Mouse (Mus musculus): ENCODE measurements around the gene Lrrc8e. TPM values are rescaled to one million over a fixed set of nuclear protein-coding genes. Genes with fewer than 3 reads are reported as not detected.

The Lrrc8e gene
- polyA plus RNA-seq, 1 experiment from 2014 or later = not detected

DNA sequence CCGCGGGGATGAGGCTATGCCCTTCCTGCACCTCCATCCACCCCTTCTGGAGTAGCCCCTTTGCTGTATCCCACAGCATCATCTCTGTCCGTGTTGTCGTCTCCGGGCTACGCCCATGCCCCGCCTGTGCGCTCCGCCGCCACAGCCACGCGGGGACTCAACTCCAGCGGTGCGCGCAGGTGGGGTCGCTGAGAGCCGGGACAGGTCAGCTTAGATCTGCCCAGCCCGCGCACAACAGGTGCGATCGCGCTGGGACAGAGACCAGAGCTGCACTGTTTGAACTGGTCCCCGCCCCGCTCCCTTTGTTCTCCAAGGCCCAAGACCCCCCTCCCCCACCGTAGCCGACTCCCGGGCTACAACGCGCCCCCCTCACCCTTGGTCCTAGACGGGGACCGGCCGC, 32.1 kb downstream of the Lrrc8e start:
- peaks cover 10% of the 10 kb centered on the region; the same call in 1 of the 2 replicates for H3K36me3 ChIP-seq (ENCODE audit: control insufficient read depth, insufficient read depth, low read length)
- WGBS = 0% methylated on average over 32 of the region's 32 CpGs

DNA sequence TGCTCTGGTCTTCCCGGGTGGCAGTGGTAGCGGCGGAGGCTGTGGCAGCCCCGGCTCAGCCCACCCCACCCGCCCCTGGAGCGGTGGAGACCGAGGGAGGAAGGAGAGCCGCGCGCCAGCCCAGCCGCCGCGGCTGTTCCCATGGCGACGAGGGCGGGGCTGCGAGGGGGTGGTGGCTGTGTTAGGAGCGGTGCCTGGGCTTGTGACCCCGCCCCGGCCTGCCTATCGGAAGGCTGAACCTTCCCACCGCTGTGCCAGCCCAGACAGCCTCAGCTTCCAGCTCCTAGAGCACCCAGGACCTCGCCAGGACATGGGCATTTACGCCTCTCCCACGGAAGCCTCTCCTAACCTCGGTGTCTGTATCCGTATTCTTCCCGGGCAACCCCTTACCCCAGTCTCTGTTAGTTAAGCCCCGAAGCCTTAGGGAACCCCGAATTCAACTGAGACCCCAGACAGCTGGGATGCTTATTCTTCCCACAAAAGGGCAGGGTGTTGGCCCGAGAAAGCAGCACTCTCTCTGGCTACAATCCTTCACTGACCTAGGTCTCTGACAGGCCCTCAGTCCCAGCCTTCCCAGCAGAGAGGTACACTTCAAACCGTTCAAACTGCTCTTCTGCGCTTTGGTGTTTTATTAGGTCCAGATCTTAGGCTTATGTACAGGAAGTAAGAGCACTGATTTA, 32.6 kb downstream of the Lrrc8e start, which contains the start of gene Ctxn1:
Gene Ctxn1, minus strand, starts transcription at position 150 of the 680 bp plus-strand sequence.
- Histone ChIP-seq H3K4me3 (ENCODE audit: low read depth, low read length) (peak within 1 kb of the TSS; percentile 87), H3K4me1 (ENCODE audit: control insufficient read depth, insufficient read depth, low read length) (peaks cover 28% of the 10 kb centered on the region), H3K36me3 (ENCODE audit: control insufficient read depth, insufficient read depth, low read length) (peaks cover 10% of the 10 kb centered on the region; the same call in 1 of the 2 replicates), H3K27me3 (ENCODE audit: control insufficient read depth, insufficient read depth, low read depth, low read length) (no peaks in the 10 kb centered on the region), H3K4me2 (ENCODE audit: low read length) (peak within 1 kb of the TSS; percentile 73), H3K27ac (ENCODE audit: low read length) (peak within 1 kb of the TSS; percentile 97), H3K9ac (ENCODE audit: low read depth, low read length) (peak within 1 kb of the TSS; percentile 96), H3K9me3 (replicated peaks; ENCODE audit: control insufficient read depth, low read length, poor library complexity, severe bottlenecking) (no peaks in the 10 kb centered on the region)
- WGBS = 6% methylated on average over 26 of the region's 33 CpGs
- peak; percentile 88 for ATAC-seq

More for the DNA sequence above, 32.1 kb downstream of the Lrrc8e start:
- Histone ChIP-seq H3K27ac (ENCODE audit: low read length) (peak overlapping the region; percentile 97), H3K9me3 (replicated peaks; ENCODE audit: control insufficient read depth, low read length, poor library complexity, severe bottlenecking) (no peaks in the 10 kb centered on the region), H3K9ac (ENCODE audit: low read depth, low read length) (peak overlapping the region; percentile 96), H3K4me2 (ENCODE audit: low read length) (peak overlapping the region; percentile 73), H3K4me1 (ENCODE audit: control insufficient read depth, insufficient read depth, low read length) (peaks cover 34% of the 10 kb centered on the region), H3K4me3 (ENCODE audit: low read depth, low read length) (peak overlapping the region; percentile 87), H3K27me3 (ENCODE audit: control insufficient read depth, insufficient read depth, low read depth, low read length) (no peaks in the 10 kb centered on the region)
- ATAC-seq = peak; percentile 77

DNA sequence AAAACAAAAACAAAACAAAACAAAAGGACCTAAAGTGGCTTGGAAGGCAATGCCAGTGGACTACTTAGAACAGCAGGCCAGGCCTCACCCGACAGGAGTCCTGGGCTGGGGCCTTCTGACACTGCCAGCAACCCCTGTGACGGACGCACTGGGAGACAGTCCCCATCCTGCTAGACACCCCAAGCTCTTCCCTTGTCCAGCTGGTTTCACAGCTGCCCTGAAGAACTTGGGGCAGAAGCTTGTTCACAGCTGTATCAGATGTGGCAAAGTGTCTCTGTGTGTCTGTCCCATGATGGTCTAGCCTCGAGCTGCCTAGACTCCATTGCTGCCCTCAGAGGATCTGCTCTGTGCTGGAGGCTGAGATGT, 33.2 kb downstream of the Lrrc8e start:
- Histone ChIP-seq H3K4me1 (ENCODE audit: control insufficient read depth, insufficient read depth, low read length) (peaks cover 27% of the 10 kb centered on the region), H3K9ac (ENCODE audit: low read depth, low read length) (peak overlapping the region; percentile 96), H3K27me3 (ENCODE audit: control insufficient read depth, insufficient read depth, low read depth, low read length) (no peaks in the 10 kb centered on the region), H3K9me3 (replicated peaks; ENCODE audit: control insufficient read depth, low read length, poor library complexity, severe bottlenecking) (no peaks in the 10 kb centered on the region), H3K4me2 (ENCODE audit: low read length) (peak overlapping the region; percentile 73; the same call in 1 of the 2 replicates), H3K4me3 (ENCODE audit: low read depth, low read length) (no peak overlapping the region), H3K36me3 (ENCODE audit: control insufficient read depth, insufficient read depth, low read length) (peaks cover 10% of the 10 kb centered on the region; the same call in 1 of the 2 replicates), H3K27ac (ENCODE audit: low read length) (peak overlapping the region; percentile 97)
- no peak for ATAC-seq
- 88% methylated on average over 4 of the region's 4 CpGs for WGBS

DNA sequence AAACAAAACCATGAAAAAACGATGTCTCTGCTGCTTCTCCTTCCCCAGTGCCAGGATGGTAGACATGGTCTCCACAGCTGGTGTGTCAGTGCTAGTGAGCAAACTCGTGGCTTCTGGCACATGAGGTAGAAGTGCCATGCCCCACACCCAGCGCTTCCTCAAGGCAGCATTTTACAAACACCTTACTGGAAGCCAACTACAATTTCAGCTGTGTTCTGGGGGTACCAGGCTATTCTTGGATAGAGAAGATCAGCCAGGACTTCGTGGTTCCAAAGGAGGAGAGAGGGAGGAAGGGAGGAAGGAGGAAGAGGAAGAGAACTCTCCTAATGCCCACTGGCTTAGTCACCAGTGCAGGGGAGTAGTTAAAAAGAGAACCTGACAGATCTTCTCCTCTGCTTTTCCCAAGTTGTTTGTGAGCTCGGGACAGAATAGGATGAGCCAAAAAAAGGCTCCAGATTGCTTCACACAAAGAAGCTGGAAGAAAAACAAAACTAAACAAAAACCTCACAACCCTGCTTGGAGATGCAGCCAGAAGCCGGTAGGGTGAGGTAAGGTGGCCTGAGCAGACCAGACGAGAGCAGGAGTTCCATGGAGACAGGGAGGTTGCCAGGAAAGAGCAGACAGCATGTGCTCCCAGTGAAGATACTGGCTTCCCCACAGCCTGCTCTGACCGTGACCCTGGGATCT, 36.6 kb downstream of the Lrrc8e start:
- Histone ChIP-seq H3K4me2 (ENCODE audit: low read length) (no peak overlapping the region), H3K9ac (ENCODE audit: low read depth, low read length) (no peak overlapping the region), H3K4me3 (ENCODE audit: low read depth, low read length) (no peak overlapping the region), H3K27me3 (ENCODE audit: control insufficient read depth, insufficient read depth, low read depth, low read length) (no peaks in the 10 kb centered on the region), H3K4me1 (ENCODE audit: control insufficient read depth, insufficient read depth, low read length) (peaks cover 7% of the 10 kb centered on the region; the same call in 1 of the 2 replicates), H3K36me3 (ENCODE audit: control insufficient read depth, insufficient read depth, low read length) (peaks cover 19% of the 10 kb centered on the region), H3K9me3 (replicated peaks; ENCODE audit: control insufficient read depth, low read length, poor library complexity, severe bottlenecking) (no peaks in the 10 kb centered on the region), H3K27ac (ENCODE audit: low read length) (no peak overlapping the region)
- no peak for ATAC-seq
- 91% methylated on average over 8 of the region's 8 CpGs for WGBS

DNA sequence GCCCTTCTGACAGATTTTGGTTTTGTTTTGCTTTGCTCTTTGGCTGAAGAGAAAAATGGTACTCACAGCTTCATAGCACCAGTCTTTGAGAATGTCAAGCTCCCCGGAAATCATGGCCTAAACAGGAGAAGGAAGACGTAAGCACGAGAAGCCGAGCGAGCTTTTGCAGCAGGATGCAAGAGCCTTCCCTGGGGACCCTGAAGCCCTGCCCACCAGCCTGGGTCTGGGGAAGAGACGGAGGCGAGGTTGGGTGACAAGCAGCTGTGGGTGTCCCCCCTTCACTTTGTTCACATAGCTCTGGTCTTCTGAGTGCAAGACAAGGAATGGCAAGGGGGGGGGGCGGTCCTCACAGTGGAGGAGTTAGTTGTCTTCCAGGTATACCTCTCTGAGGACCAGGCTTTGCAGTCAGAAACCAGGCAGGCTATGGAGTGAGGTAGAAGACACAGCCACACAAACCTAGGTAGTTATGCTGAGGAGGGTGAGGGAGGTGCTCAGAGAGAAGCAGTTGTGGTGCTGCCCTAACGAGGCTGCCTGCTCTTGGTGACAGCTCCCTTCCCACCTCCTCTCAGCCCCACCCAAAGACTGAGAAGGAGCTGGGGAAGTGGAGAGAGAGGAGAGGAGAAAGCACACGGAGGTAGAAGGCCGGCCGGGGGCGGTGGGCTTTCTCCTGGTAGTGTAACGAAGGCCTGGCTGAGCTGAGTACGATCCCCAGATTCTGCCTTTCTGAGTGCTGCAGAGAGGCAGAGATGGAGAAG, 38.7 kb downstream of the Lrrc8e start:
- no peak overlapping the region for H3K4me3 ChIP-seq (ENCODE audit: low read depth, low read length)
- peak; percentile 23; the same call in 1 of the 2 replicates for ATAC-seq
- no peaks in the 10 kb centered on the region for H3K9me3 ChIP-seq (replicated peaks; ENCODE audit: control insufficient read depth, low read length, poor library complexity, severe bottlenecking)
- H3K4me2 ChIP-seq (ENCODE audit: low read length) = no peak overlapping the region
- H3K27ac ChIP-seq (ENCODE audit: low read length) = no peak overlapping the region
- no peaks in the 10 kb centered on the region for H3K4me1 ChIP-seq (ENCODE audit: control insufficient read depth, insufficient read depth, low read length)
- no peaks in the 10 kb centered on the region for H3K27me3 ChIP-seq (ENCODE audit: control insufficient read depth, insufficient read depth, low read depth, low read length)
- H3K36me3 ChIP-seq (ENCODE audit: control insufficient read depth, insufficient read depth, low read length) = peaks cover 25% of the 10 kb centered on the region
- H3K9ac ChIP-seq (ENCODE audit: low read depth, low read length) = no peak overlapping the region
- 96% methylated on average over 15 of the region's 15 CpGs for WGBS

DNA sequence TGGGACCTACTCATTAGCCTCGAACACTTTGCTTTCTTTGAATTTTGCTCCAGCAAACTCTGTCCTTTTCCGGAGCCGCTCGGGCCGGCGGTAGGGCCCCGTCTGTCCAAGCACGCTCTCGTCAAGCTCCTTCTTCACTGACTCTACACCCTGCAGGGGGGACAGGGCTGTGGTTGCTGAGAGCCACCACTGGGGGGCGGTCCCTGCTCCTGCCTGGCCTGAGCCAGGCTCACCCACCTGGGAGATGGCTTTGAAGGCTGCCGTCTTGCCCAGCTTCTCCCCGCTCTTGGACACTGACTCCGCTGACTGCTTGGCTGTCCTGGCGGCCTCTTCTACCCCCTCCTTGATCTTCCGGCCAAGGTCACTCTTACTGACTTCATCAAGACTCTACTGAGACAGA, 41.0 kb downstream of the Lrrc8e start:
- H3K9ac ChIP-seq (ENCODE audit: low read depth, low read length) = no peak overlapping the region
- ATAC-seq = no peak
- no peak overlapping the region for H3K27ac ChIP-seq (ENCODE audit: low read length)
- no peaks in the 10 kb centered on the region for H3K27me3 ChIP-seq (ENCODE audit: control insufficient read depth, insufficient read depth, low read depth, low read length)
- no peak overlapping the region for H3K4me3 ChIP-seq (ENCODE audit: low read depth, low read length)
- 73% methylated on average over 15 of the region's 15 CpGs for WGBS
- H3K4me1 ChIP-seq (ENCODE audit: control insufficient read depth, insufficient read depth, low read length) = no peaks in the 10 kb centered on the region
- H3K9me3 ChIP-seq (replicated peaks; ENCODE audit: control insufficient read depth, low read length, poor library complexity, severe bottlenecking) = no peaks in the 10 kb centered on the region
- H3K4me2 ChIP-seq (ENCODE audit: low read length) = no peak overlapping the region
- H3K36me3 ChIP-seq (ENCODE audit: control insufficient read depth, insufficient read depth, low read length) = peaks cover 31% of the 10 kb centered on the region

DNA sequence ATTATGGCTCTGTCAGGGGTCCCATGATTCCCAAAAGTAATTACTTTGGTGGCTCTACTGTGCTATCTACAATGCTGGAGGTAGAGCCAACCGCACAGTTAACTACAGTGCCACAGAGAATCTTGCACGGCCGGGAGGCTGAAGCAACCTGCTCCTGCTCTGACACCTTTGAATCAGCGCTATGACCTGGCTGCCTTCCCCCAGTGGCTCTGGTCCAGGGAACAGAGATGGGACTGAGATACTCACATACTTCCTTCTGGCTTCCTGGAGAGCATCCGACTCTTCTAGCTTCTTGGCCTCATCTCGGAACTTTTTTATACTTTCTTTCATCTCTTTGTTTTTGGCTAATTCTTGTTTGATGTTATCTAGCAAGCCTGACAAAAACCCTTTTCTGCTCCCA, 43.0 kb downstream of the Lrrc8e start:
- no peak for ATAC-seq
- no peak overlapping the region for H3K4me2 ChIP-seq (ENCODE audit: low read length)
- H3K36me3 ChIP-seq (ENCODE audit: control insufficient read depth, insufficient read depth, low read length) = peaks cover 41% of the 10 kb centered on the region
- no peak overlapping the region for H3K4me3 ChIP-seq (ENCODE audit: low read depth, low read length)
- no peak overlapping the region for H3K9ac ChIP-seq (ENCODE audit: low read depth, low read length)
- H3K9me3 ChIP-seq (replicated peaks; ENCODE audit: control insufficient read depth, low read length, poor library complexity, severe bottlenecking) = no peaks in the 10 kb centered on the region
- no peaks in the 10 kb centered on the region for H3K27me3 ChIP-seq (ENCODE audit: control insufficient read depth, insufficient read depth, low read depth, low read length)
- H3K27ac ChIP-seq (ENCODE audit: low read length) = no peak overlapping the region
- WGBS = 88% methylated on average over 6 of the region's 6 CpGs
- peaks cover 2% of the 10 kb centered on the region; the same call in 1 of the 2 replicates for H3K4me1 ChIP-seq (ENCODE audit: control insufficient read depth, insufficient read depth, low read length)

DNA sequence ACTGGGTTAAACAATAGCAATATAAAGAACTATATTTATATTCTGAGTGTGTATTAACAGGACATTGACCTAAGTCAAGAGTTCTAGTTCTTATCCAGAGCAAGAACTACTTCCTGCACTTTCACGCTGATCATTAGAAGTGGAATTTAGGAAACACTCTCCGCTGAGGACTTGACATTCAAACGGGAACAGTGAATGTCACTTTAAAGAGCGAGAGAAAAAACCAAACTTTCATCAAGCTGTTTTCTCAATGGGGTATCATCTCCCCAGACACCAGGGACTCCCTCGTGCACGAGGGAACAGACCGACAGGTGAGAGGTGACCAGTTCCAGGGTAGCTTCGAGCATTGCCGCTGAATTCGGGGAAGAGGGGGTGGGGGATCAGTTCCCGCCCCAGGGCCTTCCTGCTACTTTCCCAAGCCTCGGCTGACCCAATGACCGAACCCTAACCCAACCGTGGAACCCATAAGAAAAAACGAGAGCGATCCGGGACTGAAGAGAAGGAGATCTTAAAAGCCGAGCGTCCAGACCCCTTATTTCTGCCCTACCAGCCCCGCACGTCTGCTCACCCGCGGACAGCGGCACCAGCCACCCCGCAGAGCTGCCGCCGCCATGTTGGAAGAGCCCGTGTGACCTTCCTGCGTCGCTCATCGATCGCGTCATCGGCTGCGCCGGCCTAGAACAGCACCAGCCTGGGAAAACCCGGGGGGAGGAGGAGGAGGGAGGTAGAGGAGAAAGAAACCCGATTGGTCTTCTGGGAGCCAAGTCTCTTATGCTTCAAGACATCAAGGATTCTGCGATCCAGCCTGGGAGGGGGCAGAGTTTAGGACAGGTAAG, 48.9 kb downstream of the Lrrc8e start, which contains the start of gene Timm44:
Gene Timm44, minus strand, starts transcription at position 639 of the 836 bp plus-strand sequence.
- peak within 1 kb of the TSS; percentile 67 for H3K4me2 ChIP-seq (ENCODE audit: low read length)
- peak within 1 kb of the TSS; percentile 66 for H3K4me3 ChIP-seq (ENCODE audit: low read depth, low read length)
- peak; percentile 97 for ATAC-seq
- H3K27ac ChIP-seq (ENCODE audit: low read length) = peak within 1 kb of the TSS; percentile 81
- no peaks in the 10 kb centered on the region for H3K27me3 ChIP-seq (ENCODE audit: control insufficient read depth, insufficient read depth, low read depth, low read length)
- peaks cover 16% of the 10 kb centered on the region for H3K36me3 ChIP-seq (ENCODE audit: control insufficient read depth, insufficient read depth, low read length)
- peaks cover 11% of the 10 kb centered on the region for H3K4me1 ChIP-seq (ENCODE audit: control insufficient read depth, insufficient read depth, low read length)
- under 1% methylated on average over 38 of the region's 39 CpGs for whole genome bisulfite sequencing
- no peaks in the 10 kb centered on the region for H3K9me3 ChIP-seq (replicated peaks; ENCODE audit: control insufficient read depth, low read length, poor library complexity, severe bottlenecking)
- H3K9ac ChIP-seq (ENCODE audit: low read depth, low read length) = peak within 1 kb of the TSS; percentile 74
